Mouse (Mus musculus): ENCODE data around the gene Tns3.

DNA sequence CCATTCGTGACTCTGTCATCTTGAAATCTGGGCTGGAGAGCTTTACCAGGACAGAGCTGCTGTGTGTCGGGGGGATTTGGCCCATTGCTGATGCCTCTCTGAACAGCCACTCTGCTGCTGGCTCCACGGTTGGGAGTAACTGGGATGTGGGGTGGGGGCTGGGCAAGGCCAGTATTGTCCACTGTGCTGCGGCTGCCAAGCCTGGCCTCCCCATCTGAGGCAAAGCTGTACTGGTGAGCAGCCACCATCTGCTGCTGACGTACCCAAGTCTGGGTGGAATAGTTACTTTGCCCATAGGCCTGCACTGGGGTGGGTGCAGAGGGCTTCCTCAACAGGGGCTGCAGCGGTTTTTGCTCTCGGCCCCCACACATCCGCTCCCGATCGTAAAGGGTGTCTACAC, 172.0 kb downstream of the Tns3 start:
- TF ChIP-seq POLR2A (IDR thresholded peaks at IDR 0.05; ENCODE audit: borderline replicate concordance, insufficient read depth, low read length): no peak
- TF ChIP-seq CTCF (IDR thresholded peaks at IDR 0.05; ENCODE audit: borderline replicate concordance, insufficient read depth, low read depth, low read length): no peak
